Mouse (Mus musculus) inflammation-experienced regulatory T-cells (primary cell): ENCODE results near the gene Parvg. TPM values are rescaled to one million over a fixed set of nuclear protein-coding genes. Genes with fewer than 3 reads are reported as not detected.

Source experiments
- polyA plus RNA-seq, 2 experiments: library from polyadenylated mRNA; unstranded; fragments of 100-300 nt; shearing (Covaris generic); gene quantifications; one replicate each; pipeline ENCODE4 v1.2.1; 2017

The Parvg gene
- 100 to 1,000 TPM; 112 TPM for polyA plus RNA-seq

DNA sequence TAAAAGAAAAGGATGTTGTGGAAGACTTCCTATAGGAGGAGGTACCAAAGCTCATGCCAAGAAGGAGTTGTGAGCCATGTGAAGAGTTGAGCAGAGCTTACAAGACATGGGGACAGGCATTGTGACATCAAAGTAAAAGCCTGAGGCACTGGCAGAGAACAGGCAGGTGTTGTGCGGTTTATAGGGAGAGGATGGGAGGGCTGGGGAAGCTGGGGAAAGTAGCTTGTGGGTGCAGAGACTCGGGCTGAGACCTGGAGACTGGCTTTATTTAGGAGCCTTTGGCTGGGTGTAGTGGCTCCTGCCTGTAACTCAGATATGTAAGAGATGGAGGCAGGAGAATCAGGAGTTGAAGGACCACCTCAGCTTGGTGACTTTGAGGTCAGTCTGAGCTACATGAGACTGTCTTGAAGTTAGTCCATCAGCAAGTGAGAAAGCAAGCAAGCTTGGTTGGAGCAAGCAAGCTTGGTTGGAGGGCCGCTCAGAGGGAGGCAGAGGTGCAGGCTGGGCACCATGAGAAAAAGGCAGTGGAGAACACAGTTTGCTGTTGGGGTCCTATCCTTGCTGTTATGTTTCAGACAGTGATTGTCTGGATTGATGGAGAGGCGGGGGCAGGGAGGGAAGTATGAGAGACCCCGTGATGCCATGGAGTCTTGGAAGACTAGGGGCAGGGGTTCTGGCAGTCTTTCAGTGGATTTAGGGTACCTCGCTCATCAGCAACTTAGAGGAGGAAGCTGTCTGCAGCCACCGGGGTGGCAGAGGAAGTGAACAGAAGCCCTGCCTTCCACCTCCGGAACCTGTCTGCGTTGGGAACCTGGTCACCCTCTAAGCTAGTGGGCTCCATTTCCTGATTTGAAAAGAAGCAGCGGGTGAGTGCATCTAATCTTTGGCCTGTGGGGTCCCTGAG lies at the start of gene Parvg:
TSS of gene Parvg (plus strand) at position 61 of the 904 bp plus-strand sequence.

Other genes with a start within 250 kb of the Parvg start
- under 1 TPM; 0.29 to 0.73 TPM for gene Sult4a1, start 218.3 kb upstream of the Parvg start, polyA plus RNA-seq
- gene Pnpla5, start 200.9 kb upstream of the Parvg start, polyA plus RNA-seq = under 1 TPM in 1 of 2 experiments, not detected in 1; 0.29 TPM
- 1 to 10 TPM in 1 of 2 experiments, under 1 TPM in 1; 0.55 to 3.9 TPM for gene Pnpla3, start 156.2 kb upstream of the Parvg start, polyA plus RNA-seq
- gene Samm50, start 131.8 kb upstream of the Parvg start, polyA plus RNA-seq = 100 to 1,000 TPM; 109 to 124 TPM
- gene Parvb, start 92.0 kb upstream of the Parvg start, polyA plus RNA-seq = 1 to 10 TPM in 1 of 2 experiments, under 1 TPM in 1; 0.77 to 5.8 TPM
- gene Shisal1, start 123.1 kb downstream of the Parvg start, polyA plus RNA-seq = 1 to 10 TPM in 1 of 2 experiments, under 1 TPM in 1; 0.22 to 2.3 TPM
- gene Rtl6, start 233.8 kb downstream of the Parvg start, polyA plus RNA-seq = 1 to 10 TPM; 5.0 to 9.5 TPM